Mouse (Mus musculus): ENCODE results near the gene Dgki. TPM values are rescaled to one million over a fixed set of nuclear protein-coding genes. Genes with fewer than 3 reads are reported as not detected.

Dgki gene
- polyA plus RNA-seq, 1 experiment from 2014 or later: 0.88 TPM

GRCm38 (mm10) chr6:37322088-37322487 is 22.1 kb upstream of the Dgki start:
- Histone ChIP-seq H3K9me3 (ENCODE audit: control insufficient read depth, low read length) (no peaks in the 10 kb centered on the region), H3K4me3 (ENCODE audit: control insufficient read depth in 1 of 2, insufficient read depth in 1 of 2, low read depth in 1 of 2, low read length in 2 of 2) (no peak overlapping the region), H3K4me1 (ENCODE audit: control insufficient read depth in 2 of 2, insufficient read depth in 2 of 2, low read length in 2 of 2) (peaks cover 5 to 12% of the 10 kb centered on the region in 2 experiments; a peak in 3 of 4 replicates), H3K4me2 (ENCODE audit: low read length) (no peak overlapping the region), H3K9ac (ENCODE audit: low read length) (no peak overlapping the region), H3K27ac (replicated peaks in 1 of 2; ENCODE audit: control insufficient read depth in 1 of 2, insufficient read depth in 1 of 2, low read depth in 2 of 2, low read length in 2 of 2) (no peak overlapping the region), H3K27me3 (ENCODE audit: control insufficient read depth, insufficient read depth, low read length) (no peaks in the 10 kb centered on the region), H3K36me3 (ENCODE audit: control insufficient read depth, insufficient read depth, low read length) (no peaks in the 10 kb centered on the region)
- WGBS: 86% methylated on average over 9 of the region's 9 CpGs
- no peak for ATAC-seq (ENCODE audit: insufficient number of reproducible peaks, insufficient read depth, low FRiP score, low read depth)

- Histone ChIP-seq H3K9me3 (ENCODE audit: control insufficient read depth, low read length) (no peaks in the 10 kb centered on the region), H3K36me3 (ENCODE audit: control insufficient read depth, insufficient read depth, low read length) (no peaks in the 10 kb centered on the region), H3K4me3 (ENCODE audit: control insufficient read depth in 1 of 2, insufficient read depth in 1 of 2, low read depth in 1 of 2, low read length in 2 of 2) (no peak overlapping the region), H3K27me3 (ENCODE audit: control insufficient read depth, insufficient read depth, low read length) (no peaks in the 10 kb centered on the region), H3K27ac (replicated peaks in 1 of 2; ENCODE audit: control insufficient read depth in 1 of 2, insufficient read depth in 1 of 2, low read depth in 2 of 2, low read length in 2 of 2) (no peak overlapping the region), H3K4me2 (ENCODE audit: low read length) (no peak overlapping the region), H3K4me1 (ENCODE audit: control insufficient read depth in 2 of 2, insufficient read depth in 2 of 2, low read length in 2 of 2) (no peaks in the 10 kb centered on the region), H3K9ac (ENCODE audit: low read length) (no peak overlapping the region)
- no peak for ATAC-seq (ENCODE audit: insufficient number of reproducible peaks, insufficient read depth, low FRiP score, low read depth)
- 49% methylated on average over 5 of the region's 5 CpGs for WGBS
These were observed 17.9 kb upstream of the Dgki start for GRCm38 (mm10) chr6:37317904-37318303.

- H3K9me3 ChIP-seq (ENCODE audit: control insufficient read depth, low read length): no peaks in the 10 kb centered on the region
- no peak overlapping the region for H3K27ac ChIP-seq (replicated peaks in 1 of 2; ENCODE audit: control insufficient read depth in 1 of 2, insufficient read depth in 1 of 2, low read depth in 2 of 2, low read length in 2 of 2)
- no peaks in the 10 kb centered on the region for H3K4me1 ChIP-seq (ENCODE audit: control insufficient read depth in 2 of 2, insufficient read depth in 2 of 2, low read length in 2 of 2)
- no peaks in the 10 kb centered on the region for H3K36me3 ChIP-seq (ENCODE audit: control insufficient read depth, insufficient read depth, low read length)
- no peak overlapping the region for H3K9ac ChIP-seq (ENCODE audit: low read length)
- no peaks in the 10 kb centered on the region for H3K27me3 ChIP-seq (ENCODE audit: control insufficient read depth, insufficient read depth, low read length)
- no peak overlapping the region for H3K4me3 ChIP-seq (ENCODE audit: control insufficient read depth in 1 of 2, insufficient read depth in 1 of 2, low read depth in 1 of 2, low read length in 2 of 2)
- no peak overlapping the region for H3K4me2 ChIP-seq (ENCODE audit: low read length)
- no peak for ATAC-seq (ENCODE audit: insufficient number of reproducible peaks, insufficient read depth, low FRiP score, low read depth)
These were observed 15.5 kb upstream of the Dgki start for GRCm38 (mm10) chr6:37315440-37315839.

GRCm38 (mm10) chr6:37310601-37311000 is 10.6 kb upstream of the Dgki start:
- Histone ChIP-seq H3K4me3 (ENCODE audit: control insufficient read depth in 1 of 2, insufficient read depth in 1 of 2, low read depth in 1 of 2, low read length in 2 of 2) (no peak overlapping the region), H3K4me1 (ENCODE audit: control insufficient read depth in 2 of 2, insufficient read depth in 2 of 2, low read length in 2 of 2) (no peaks in the 10 kb centered on the region), H3K27me3 (ENCODE audit: control insufficient read depth, insufficient read depth, low read length) (no peaks in the 10 kb centered on the region), H3K9ac (ENCODE audit: low read length) (no peak overlapping the region), H3K4me2 (ENCODE audit: low read length) (no peak overlapping the region), H3K9me3 (ENCODE audit: control insufficient read depth, low read length) (no peaks in the 10 kb centered on the region), H3K27ac (replicated peaks in 1 of 2; ENCODE audit: control insufficient read depth in 1 of 2, insufficient read depth in 1 of 2, low read depth in 2 of 2, low read length in 2 of 2) (no peak overlapping the region), H3K36me3 (ENCODE audit: control insufficient read depth, insufficient read depth, low read length) (no peaks in the 10 kb centered on the region)
- no peak for ATAC-seq (ENCODE audit: insufficient number of reproducible peaks, insufficient read depth, low FRiP score, low read depth)
- WGBS: 69% methylated on average over 4 of the region's 4 CpGs

- WGBS: 93% methylated on average over 1 of the region's 1 CpGs
These were observed 6.6 kb upstream of the Dgki start for GRCm38 (mm10) chr6:37306616-37307015.

GRCm38 (mm10) chr6:37300492-37300891 is 508 bp upstream of the Dgki start:
- peaks cover 5 to 6% of the 10 kb centered on the region in 2 experiments; a peak in 2 of 4 replicates for H3K4me1 ChIP-seq (ENCODE audit: control insufficient read depth in 2 of 2, insufficient read depth in 2 of 2, low read length in 2 of 2)
- H3K36me3 ChIP-seq (ENCODE audit: control insufficient read depth, insufficient read depth, low read length): no peaks in the 10 kb centered on the region
- peak overlapping the region in 1 of 2 experiments; percentile 55; a peak in 1 of 4 replicates for H3K4me3 ChIP-seq (ENCODE audit: control insufficient read depth in 1 of 2, insufficient read depth in 1 of 2, low read depth in 1 of 2, low read length in 2 of 2)
- peak overlapping the region; percentile 92 for H3K4me2 ChIP-seq (ENCODE audit: low read length)
- peaks cover 21% of the 10 kb centered on the region for H3K27me3 ChIP-seq (ENCODE audit: control insufficient read depth, insufficient read depth, low read length)
- no peak overlapping the region for H3K27ac ChIP-seq (replicated peaks in 1 of 2; ENCODE audit: control insufficient read depth in 1 of 2, insufficient read depth in 1 of 2, low read depth in 2 of 2, low read length in 2 of 2)
- no peak overlapping the region for H3K9ac ChIP-seq (ENCODE audit: low read length)
- no peak for ATAC-seq (ENCODE audit: insufficient number of reproducible peaks, insufficient read depth, low FRiP score, low read depth)
- H3K9me3 ChIP-seq (ENCODE audit: control insufficient read depth, low read length): no peaks in the 10 kb centered on the region
- WGBS: 14% methylated on average over 13 of the region's 13 CpGs

More at GRCm38 (mm10) chr6:37306616-37307015, 6.6 kb upstream of the Dgki start:
- Histone ChIP-seq H3K27ac (replicated peaks in 1 of 2; ENCODE audit: control insufficient read depth in 1 of 2, insufficient read depth in 1 of 2, low read depth in 2 of 2, low read length in 2 of 2) (no peak overlapping the region), H3K9ac (ENCODE audit: low read length) (no peak overlapping the region), H3K4me1 (ENCODE audit: control insufficient read depth in 2 of 2, insufficient read depth in 2 of 2, low read length in 2 of 2) (no peaks in the 10 kb centered on the region), H3K36me3 (ENCODE audit: control insufficient read depth, insufficient read depth, low read length) (no peaks in the 10 kb centered on the region), H3K4me2 (ENCODE audit: low read length) (no peak overlapping the region), H3K4me3 (ENCODE audit: control insufficient read depth in 1 of 2, insufficient read depth in 1 of 2, low read depth in 1 of 2, low read length in 2 of 2) (no peak overlapping the region), H3K9me3 (ENCODE audit: control insufficient read depth, low read length) (no peaks in the 10 kb centered on the region), H3K27me3 (ENCODE audit: control insufficient read depth, insufficient read depth, low read length) (no peaks in the 10 kb centered on the region; the same call in 1 of the 2 replicates)
- ATAC-seq (ENCODE audit: insufficient number of reproducible peaks, insufficient read depth, low FRiP score, low read depth): no peak

- peaks cover 5 to 6% of the 10 kb centered on the region in 2 experiments; a peak in 2 of 4 replicates for H3K4me1 ChIP-seq (ENCODE audit: control insufficient read depth in 2 of 2, insufficient read depth in 2 of 2, low read length in 2 of 2)
- H3K9me3 ChIP-seq (ENCODE audit: control insufficient read depth, low read length): no peaks in the 10 kb centered on the region
- H3K4me2 ChIP-seq (ENCODE audit: low read length): peak overlapping the region; percentile 92
- 30% methylated on average over 4 of the region's 4 CpGs for WGBS
- H3K27me3 ChIP-seq (ENCODE audit: control insufficient read depth, insufficient read depth, low read length): peaks cover 21% of the 10 kb centered on the region
- H3K36me3 ChIP-seq (ENCODE audit: control insufficient read depth, insufficient read depth, low read length): no peaks in the 10 kb centered on the region
- H3K9ac ChIP-seq (ENCODE audit: low read length): peak overlapping the region; percentile 65; the same call in 1 of the 2 replicates
- H3K27ac ChIP-seq (replicated peaks in 1 of 2; ENCODE audit: control insufficient read depth in 1 of 2, insufficient read depth in 1 of 2, low read depth in 2 of 2, low read length in 2 of 2): no peak overlapping the region
- H3K4me3 ChIP-seq (ENCODE audit: control insufficient read depth in 1 of 2, insufficient read depth in 1 of 2, low read depth in 1 of 2, low read length in 2 of 2): peak overlapping the region; percentile 55 to 67; a peak in 3 of 4 replicates
- ATAC-seq (ENCODE audit: insufficient number of reproducible peaks, insufficient read depth, low FRiP score, low read depth): no peak
These were observed 1.0 kb downstream of the Dgki start for GRCm38 (mm10) chr6:37298982-37299381.
